Mouse (Mus musculus): Measurements from ENCODE around the gene Unk. TPM values are rescaled to one million over a fixed set of nuclear protein-coding genes. Genes with fewer than 3 reads are reported as not detected.
A peak's percentile ranks its signal among the peaks of the same experiment; 100 is the strongest.

Gene Unk
- 10 to 100 TPM; 20.6 to 23.1 TPM for total RNA-seq (2021)
- long read RNA-seq, transcript Unk-201 (16 exons, 3,735 nt), result major isoform, 5 of 26 reads
- long read RNA-seq, partial matches to known transcripts, result 10 of 26 reads
- long read RNA-seq, other reads (novel, unspliced or antisense), result 7 of 26 reads

GRCm38 (mm10) chr11:116030088-116030897 lies at the start of gene Unk:
Gene Unk, plus strand, starts transcription at chr11:116030322.
- peak; percentile 98 to 99 for DNase-seq (ENCODE audit: low spot score in 2 of 2)

- DNase-seq (ENCODE audit: low spot score in 2 of 2), result no peak
Observed at GRCm38 (mm10) chr11:115982472-115982871, 47.6 kb upstream of the Unk start.

GRCm38 (mm10) chr11:115983291-115983690 lies 46.8 kb upstream of the Unk start:
- DNase-seq (ENCODE audit: low spot score in 2 of 2), result no peak

- DNase-seq (ENCODE audit: low spot score in 2 of 2), result no peak
Observed at GRCm38 (mm10) chr11:115989686-115990085, 40.4 kb upstream of the Unk start.

- DNase-seq (ENCODE audit: low spot score in 2 of 2), result peak in 1 of 2 experiments; percentile 30
Observed at GRCm38 (mm10) chr11:115992098-115992497, 38.0 kb upstream of the Unk start.

GRCm38 (mm10) chr11:115995256-115995655 lies 34.9 kb upstream of the Unk start:
- DNase-seq (ENCODE audit: low spot score in 2 of 2), result no peak

GRCm38 (mm10) chr11:115997047-115997446 lies 33.1 kb upstream of the Unk start:
- no peak for DNase-seq (ENCODE audit: low spot score in 2 of 2)

GRCm38 (mm10) chr11:115997662-115998061 lies 32.5 kb upstream of the Unk start:
- DNase-seq (ENCODE audit: low spot score in 2 of 2), result no peak

- no peak for DNase-seq (ENCODE audit: low spot score in 2 of 2)
Observed at GRCm38 (mm10) chr11:115999027-115999426, 31.1 kb upstream of the Unk start.

- peak; percentile 48 to 83 for DNase-seq (ENCODE audit: low spot score in 2 of 2)
Observed at GRCm38 (mm10) chr11:115999538-116000143, 30.5 kb upstream of the Unk start.

- no peak for DNase-seq (ENCODE audit: low spot score in 2 of 2)
Observed at GRCm38 (mm10) chr11:116000607-116001006, 29.5 kb upstream of the Unk start.

GRCm38 (mm10) chr11:116001725-116002124 lies 28.4 kb upstream of the Unk start:
- DNase-seq (ENCODE audit: low spot score in 2 of 2), result no peak

- DNase-seq (ENCODE audit: low spot score in 2 of 2), result no peak
Observed at GRCm38 (mm10) chr11:116002894-116003293, 27.2 kb upstream of the Unk start.

GRCm38 (mm10) chr11:116004186-116004823 lies 25.8 kb upstream of the Unk start:
- no peak for DNase-seq (ENCODE audit: low spot score in 2 of 2)

GRCm38 (mm10) chr11:116004840-116005700 lies 25.1 kb upstream of the Unk start:
- DNase-seq (ENCODE audit: low spot score in 2 of 2), result peak; percentile 48 to 57

GRCm38 (mm10) chr11:116005701-116006419 lies 24.3 kb upstream of the Unk start:
- DNase-seq (ENCODE audit: low spot score in 2 of 2), result no peak

GRCm38 (mm10) chr11:116007095-116007850 lies 22.8 kb upstream of the Unk start:
- DNase-seq (ENCODE audit: low spot score in 2 of 2), result no peak

- DNase-seq (ENCODE audit: low spot score in 2 of 2), result no peak
Observed at GRCm38 (mm10) chr11:116008411-116008810, 21.7 kb upstream of the Unk start.

GRCm38 (mm10) chr11:116008832-116009375 lies 21.2 kb upstream of the Unk start:
- no peak for DNase-seq (ENCODE audit: low spot score in 2 of 2)

All from layer of hippocampus, adult 18-20 months (tissue).